Mouse (Mus musculus) heart, postnatal 10 days (tissue): ENCODE measurements around the gene 4931406P16Rik. TPM values are rescaled to one million over a fixed set of nuclear protein-coding genes. Genes with fewer than 3 reads are reported as not detected.

ENCODE experiments used
- DNase-seq, 2 experiments: peaks; one replicate each; pipeline ENCODE4 v3.0.0; 2021
- intact Hi-C: fragments of 180-260 bp; cut with DNase I; formaldehyde crosslinking; loops from one replicate; pipeline ENCODE4 v1.15.1; 2025
- total RNA-seq, 2 experiments: library from RNA; stranded (reverse); gene quantifications; 2 replicates each; pipeline ENCODE4 v1.2.3; 2021

Gene 4931406P16Rik
- total RNA-seq, 2 experiments from 2014 or later: 95.5 to 102 TPM

DNA sequence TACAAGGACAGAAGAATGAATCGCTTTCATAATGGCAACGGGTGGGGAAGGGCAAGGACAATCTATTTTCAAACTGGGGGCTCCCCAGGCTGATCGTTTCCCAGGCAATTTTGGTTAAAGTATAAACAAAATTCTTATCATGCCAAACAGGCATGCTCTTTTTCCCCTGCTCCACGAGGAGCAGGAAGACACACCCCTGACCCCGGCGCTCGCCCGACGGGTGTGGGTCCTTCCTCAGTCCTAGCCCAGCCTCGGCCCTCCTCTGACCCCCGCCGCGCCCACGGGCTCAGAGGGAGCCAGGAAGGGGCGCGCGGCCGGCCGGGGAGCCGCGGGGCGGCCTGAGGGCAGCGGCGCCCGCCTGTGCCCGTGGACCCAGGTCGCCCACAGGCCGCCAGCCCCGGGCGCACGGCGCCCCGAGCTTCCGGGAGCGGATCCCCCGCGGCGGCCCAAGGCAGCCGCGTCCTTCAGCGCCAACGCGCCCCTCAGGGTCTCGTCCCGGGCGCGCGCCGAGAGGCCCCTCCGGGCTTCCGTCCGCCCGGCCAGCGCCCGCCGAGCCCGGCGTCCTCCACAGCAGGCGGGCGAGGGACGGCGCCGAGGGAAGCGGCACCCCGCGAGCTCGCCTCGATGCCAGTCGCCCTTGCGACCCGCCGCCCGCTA lies 437 bp downstream of the 4931406P16Rik start:
- DNase-seq: peak; percentile 75
- intact Hi-C loops: loop anchor here (2.0 kb wide), 1 partner anchor 60 kb away; no protein-coding TSS in a partner anchor

DNA sequence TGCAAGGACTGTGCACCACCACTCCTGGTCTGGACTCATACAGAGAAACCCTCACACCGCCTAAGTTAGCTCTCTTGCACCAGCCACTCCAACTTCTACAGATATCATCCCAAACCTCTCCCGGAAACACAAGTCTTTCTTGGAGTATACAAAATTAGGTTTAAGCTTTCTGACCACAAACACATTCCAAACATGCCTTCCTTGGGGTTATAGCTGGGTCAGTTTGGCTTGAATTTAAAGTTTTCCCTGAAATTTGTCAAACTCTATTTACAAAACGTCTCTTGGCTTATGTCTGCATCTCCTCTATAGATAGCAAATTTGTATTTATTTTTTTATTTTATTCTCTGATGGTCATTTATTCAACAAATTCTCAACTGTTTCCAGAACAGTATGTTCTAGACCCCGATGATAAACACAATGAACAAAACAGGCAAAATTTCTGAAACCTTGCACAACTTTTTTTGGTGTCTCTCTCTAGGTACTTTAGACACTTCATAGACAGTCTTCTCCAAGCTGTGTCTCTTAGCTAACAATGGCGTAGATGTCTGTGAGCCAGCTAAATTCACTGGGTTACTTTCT lies 4.1 kb downstream of the 4931406P16Rik start:
- intact Hi-C loops: no loop called here
- DNase-seq: no peak

DNA sequence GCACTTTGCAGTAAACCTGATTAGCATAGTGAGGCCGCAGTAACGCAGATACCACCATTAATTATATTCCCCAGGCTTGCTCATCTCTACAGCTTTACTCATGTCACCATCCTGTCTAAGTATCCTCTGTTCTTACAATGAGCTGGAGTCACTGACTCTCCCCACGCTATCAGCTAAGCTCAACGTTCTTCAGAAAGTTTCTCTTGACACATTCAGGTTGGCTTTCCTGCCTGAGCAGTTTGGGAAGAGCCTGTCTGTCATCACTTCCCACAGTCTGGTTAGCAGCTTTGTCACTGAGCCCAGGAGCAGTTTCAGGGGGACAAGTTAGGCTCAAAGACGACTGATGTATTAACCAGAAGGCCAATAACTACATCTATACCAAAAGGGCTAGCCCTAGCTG lies 4.8 kb downstream of the 4931406P16Rik start:
- intact Hi-C loops: no loop called here
- DNase-seq: no peak

DNA sequence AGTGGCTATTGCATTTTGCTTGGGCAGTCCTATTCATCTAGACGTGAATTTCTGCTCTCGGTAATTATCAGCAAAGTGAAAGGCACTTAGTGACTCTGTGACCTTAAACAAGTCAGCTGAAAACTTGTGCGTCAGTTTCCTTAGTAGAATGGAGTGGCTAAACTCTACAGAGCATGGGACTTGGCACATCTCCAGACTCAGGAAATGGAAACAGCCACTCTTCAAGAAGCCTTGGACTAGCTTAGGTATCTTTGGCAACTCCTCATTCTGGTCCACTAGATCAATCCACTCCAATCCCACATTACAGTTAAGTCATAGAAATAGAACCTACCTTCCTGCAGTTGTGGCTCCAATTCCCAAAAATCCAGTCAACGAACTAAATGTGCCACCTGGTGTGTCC lies 7.9 kb downstream of the 4931406P16Rik start:
- peak; percentile 56 to 59 for DNase-seq
- intact Hi-C loops: loop anchor here (2.0 kb wide), 1 partner anchor 51 kb away; no protein-coding TSS in a partner anchor

DNA sequence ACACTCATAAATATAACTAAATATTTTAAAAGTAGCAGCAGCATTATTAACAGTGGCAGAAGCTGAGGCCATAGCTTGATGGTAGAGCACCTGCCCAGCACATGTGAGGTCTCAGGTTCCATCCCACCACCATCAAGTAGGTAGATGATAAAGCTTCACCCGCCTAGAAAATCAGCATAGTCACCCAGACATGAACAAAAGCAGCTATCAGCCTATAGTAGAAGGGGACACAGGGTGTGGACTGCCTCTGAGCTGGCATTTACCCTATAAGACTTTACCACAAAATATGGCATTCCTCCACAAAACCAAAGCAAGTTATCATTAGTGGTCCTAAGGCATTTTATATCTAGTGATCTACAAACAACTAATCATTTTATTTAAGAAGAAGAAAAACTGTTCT lies 10.7 kb downstream of the 4931406P16Rik start:
- DNase-seq: no peak
- intact Hi-C loops: loop anchor here (2.0 kb wide), 1 partner anchor 34 kb away; no protein-coding TSS in a partner anchor

DNA sequence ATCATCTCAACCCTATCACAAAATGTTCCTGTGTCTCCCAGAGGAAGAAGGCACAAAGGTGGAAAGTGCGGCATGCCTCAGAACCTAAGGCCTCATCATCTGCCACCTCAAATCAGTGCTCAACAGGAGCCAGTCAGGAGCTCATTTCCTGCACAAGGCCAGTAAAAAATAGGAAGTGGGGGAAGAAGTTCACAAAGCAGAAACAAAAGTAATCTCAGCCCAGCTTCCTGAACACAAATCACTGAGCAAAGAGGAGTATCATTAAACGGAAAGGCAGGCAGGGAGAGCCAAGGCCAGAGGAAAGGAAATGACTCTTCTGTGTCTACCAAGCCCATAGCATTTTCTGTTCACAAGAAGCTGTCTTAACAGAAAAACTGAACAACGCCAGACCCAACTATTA lies 11.4 kb downstream of the 4931406P16Rik start:
- DNase-seq: peak; percentile 32 to 39
- intact Hi-C loops: loop anchor here (2.0 kb wide), 1 partner anchor 33 kb away; no protein-coding TSS in a partner anchor

DNA sequence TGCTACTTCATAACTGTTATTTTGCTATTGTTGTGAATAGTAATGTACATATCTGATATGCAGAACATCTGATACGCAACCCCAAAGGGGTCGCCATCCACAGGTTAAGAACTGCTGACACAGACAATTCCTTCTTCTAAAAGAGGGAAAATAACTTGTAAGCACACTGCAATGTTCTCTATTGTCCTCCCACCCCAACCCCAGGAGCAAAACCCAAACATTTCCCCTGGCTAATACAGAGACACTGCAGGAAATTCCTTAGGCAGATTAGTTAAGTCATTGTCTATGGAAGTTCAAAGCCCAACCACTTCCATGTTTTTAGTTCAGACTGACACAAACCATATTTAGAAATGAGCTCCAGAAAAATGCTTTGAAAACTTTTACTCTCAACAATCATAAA lies 14.5 kb downstream of the 4931406P16Rik start:
- DNase-seq: no peak
- intact Hi-C loops: no loop called here

DNA sequence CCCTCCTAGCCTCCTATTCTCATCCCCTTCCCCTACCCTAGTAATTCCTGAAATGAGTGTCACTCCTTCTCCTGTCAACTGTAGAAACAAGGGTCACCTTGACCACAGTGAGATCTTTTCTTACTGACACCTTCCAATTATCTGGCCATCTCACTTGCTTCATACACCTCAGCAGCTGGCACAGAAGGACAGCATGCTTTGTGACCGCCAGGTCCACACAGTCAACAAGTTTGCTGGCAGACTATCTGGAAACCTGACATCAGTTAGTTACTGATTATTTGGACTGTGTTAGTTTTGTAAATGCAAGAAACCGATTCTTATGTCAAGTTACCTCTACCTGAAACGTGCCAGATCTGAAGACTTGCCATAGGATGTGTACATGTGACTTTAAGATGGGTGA lies 17.2 kb downstream of the 4931406P16Rik start:
- intact Hi-C loops: no loop called here
- DNase-seq: no peak

DNA sequence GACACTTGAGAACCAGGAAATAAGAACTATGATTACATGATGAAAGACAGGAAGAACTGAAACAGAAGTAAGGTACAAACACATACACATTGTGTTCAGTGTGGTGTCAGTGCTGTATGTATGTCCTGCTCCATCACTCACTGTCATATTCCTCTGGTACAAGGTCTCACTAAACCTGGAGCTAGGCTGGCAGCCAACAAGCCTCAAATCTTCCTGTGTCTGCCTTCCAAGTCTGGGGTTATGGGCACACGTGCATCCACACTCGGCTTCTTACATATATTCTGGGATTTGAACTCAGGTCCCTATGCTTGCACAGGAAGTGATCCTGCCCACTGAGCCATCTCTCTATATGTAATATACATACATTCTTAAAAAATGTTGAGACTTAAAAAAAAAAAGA lies 20.7 kb downstream of the 4931406P16Rik start:
- intact Hi-C loops: no loop called here
- DNase-seq: no peak

DNA sequence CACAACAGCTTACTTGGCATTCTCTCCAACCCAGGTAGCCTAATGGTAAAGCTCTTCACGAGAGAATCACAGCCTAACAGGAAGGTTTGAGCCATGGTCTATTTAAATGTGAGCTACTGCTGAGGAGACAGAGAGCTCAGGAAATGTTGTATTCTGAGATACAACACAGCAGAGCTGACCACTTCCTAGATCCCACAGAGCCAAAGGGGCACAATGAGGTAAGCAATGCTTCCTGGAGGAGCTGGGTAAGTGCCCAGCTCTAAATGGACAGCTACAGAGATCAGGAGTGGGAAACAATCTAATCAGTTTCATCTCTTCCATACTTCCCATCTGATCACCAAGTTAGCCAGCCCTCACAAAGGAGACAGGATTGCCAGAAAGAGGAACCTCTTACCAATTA lies 22.1 kb downstream of the 4931406P16Rik start:
- no peak for DNase-seq
- intact Hi-C loops: no loop called here

DNA sequence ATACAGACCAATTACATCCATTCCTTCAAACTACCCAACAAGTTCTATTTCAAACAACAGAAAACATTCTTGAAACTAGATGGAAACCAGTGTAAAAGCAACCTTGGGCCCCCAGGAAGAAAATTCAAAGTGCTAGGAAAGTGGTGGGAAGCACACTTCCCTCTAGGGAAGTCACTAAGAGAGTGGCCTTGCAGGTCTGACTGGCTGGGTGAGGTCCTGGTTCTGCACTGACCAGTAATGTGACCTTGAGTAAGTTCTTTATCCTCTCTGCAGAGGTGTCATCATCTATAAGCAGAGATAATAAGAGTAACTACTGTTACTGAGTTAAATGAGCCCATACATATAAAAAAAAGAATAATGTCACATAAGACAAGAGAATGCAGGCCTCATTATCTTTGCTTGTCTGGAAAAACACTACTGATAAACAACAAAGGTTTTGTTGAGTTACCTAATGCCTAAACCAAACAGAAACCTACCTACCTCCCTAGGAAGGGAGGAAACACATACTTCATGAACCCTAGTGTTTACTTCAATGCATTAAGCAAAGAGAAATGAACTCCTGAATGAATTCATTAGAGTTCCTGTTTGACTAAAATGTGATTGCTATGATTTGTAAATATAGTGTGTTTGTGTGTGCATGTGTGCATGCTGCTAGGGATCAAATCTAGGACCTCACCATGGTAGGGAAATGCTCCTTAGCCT lies 22.8 kb downstream of the 4931406P16Rik start:
- intact Hi-C loops: no loop called here
- DNase-seq: no peak

DNA sequence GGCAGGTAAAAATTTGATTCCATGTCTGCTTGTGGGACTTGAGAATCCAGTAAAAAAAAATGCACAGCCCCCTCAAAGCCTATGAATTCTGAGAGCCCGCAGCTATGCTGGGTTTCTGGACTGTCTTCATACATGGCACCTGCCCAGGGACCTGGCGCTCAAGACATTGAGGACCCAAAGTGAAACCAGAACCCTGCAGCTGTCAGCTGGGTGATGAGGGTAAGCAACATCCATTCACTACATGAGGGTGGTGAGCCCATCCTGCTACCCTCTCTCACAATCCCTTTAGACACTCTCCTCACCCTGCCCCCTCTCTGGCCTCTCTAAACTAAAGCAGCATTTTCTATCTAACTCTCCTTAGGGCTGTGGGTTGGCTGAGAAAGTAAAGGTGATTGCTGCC lies 35.7 kb downstream of the 4931406P16Rik start:
- intact Hi-C loops: no loop called here
- no peak for DNase-seq

DNA sequence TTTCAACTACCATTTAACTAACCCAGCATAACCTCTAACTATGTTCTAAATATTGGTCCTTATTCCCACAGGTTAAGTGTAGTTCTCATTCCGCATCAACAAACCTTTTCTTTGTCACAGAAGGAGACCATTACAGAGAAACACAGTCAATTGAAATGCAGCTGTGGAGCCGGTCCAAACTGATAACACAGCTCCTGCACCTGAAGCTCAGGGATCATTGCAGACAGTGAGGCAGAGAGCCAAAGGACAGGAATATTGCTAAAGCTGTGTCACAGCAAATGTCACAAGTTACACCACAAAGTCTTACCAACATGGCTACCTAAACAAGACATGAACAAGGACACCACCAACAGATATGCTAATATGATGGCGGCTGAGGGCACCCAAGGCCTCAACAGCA lies 37.3 kb downstream of the 4931406P16Rik start:
- intact Hi-C loops: no loop called here
- DNase-seq: no peak

DNA sequence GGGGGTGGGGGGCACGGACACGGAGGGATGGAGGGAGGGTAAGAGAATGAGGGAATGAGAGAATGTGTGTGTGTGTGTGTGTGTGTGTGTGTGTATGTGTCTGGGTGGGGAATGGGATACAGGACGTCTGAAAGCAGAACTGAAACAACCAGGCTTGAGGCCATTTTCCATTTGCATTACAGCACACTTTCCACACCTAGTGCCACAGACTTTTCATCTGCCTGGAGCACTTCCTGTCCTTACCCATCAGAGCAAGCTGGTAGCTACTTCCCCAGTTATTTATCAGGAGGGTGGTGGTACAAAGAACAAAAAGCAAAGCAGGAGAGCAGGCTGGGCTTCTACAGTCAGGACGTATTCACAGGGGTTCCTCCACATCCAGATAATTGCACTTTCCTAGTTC lies 40.9 kb downstream of the 4931406P16Rik start:
- no peak for DNase-seq
- intact Hi-C loops: no loop called here

DNA sequence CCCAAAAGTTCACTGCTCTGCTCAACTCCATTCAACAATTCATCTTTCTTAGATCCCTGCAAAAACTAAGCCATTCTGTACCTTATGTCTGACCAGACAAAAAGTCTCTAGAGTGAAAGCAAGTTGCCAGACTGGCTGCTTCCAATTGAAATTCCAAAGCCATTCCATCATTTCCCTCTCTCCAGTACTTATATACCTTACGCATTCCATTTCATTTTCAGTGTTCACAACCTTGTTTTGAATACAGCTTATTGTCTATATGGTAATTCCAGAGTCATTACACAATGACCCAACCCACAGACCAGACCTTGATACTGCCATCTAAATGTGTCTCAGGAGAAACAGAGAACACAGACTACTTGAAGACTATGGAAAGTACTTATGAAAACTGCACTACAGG lies 44.9 kb downstream of the 4931406P16Rik start:
- intact Hi-C loops: loop anchor here (2.0 kb wide), 1 partner anchor 34 kb away; no protein-coding TSS in a partner anchor
- DNase-seq: no peak

DNA sequence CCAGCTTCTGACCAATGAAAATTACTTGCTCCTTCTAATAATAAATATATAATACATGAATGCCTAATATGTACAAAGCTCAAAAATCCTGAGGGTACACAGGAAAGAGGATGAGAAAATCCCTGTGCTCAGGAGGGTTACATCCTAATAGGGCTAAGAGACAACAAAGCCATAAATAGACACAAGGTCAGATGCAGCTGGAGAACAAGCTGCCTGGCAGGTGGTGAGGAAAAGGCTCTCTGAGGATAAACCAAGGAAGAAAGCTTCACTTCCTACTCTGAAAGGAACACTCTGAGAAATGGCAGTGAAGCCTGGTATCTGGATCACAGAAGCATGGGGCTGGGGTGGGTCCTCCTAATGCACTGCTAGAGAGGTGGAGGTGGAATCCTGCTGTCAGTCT lies 46.9 kb downstream of the 4931406P16Rik start:
- peak in 1 of 2 experiments; percentile 40 for DNase-seq
- intact Hi-C loops: loop anchor here (1.0 kb wide), 1 partner anchor 89 kb away; no protein-coding TSS in a partner anchor

DNA sequence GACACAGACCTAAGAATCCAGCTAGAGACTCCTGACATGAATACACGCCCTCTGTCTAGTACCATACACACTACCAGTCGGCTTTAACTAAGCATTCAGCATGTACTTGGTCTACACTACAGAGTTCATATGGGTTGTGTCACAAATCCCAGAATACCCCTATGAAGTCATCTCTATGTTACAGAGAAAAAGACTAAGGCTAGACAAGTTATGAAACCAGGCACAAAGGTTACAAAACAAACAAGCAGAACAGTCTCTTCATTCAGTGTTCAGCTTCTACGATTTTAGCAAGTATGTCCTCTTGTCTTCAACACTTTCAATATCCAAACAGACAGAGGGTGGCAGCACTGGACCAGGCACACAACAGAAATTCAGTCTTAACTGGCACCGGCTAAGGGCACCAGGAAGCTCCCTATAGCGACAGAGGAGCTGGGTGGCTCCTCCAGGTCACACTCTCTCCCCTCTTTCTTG lies 47.4 kb downstream of the 4931406P16Rik start:
- intact Hi-C loops: loop anchor here (1.0 to 2.0 kb wide), 2 partner anchors 49 to 89 kb away; no protein-coding TSS in a partner anchor

DNA sequence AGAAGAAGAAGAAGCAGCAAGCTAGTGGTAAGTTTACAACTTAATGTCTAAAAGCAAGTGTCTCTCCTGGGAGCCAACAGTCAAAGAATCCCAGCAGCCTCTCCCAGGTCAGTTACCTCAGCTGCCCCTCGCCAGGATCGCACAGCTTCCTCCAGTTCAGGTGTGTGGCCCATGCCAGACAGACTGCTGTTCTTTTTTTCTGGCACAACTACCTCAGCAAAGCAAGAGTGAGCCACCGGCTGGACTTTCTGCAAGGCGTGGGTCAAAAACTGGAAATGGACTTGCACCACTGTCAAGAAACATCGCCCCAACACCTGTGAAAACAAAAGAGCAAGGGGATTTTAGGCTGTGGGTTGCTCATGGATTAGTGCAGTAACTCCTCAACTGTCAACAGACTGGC lies 49.9 kb downstream of the 4931406P16Rik start:
- intact Hi-C loops: no loop called here

More for the DNA sequence above, 47.4 kb downstream of the 4931406P16Rik start:
- DNase-seq: peak; percentile 88

DNA sequence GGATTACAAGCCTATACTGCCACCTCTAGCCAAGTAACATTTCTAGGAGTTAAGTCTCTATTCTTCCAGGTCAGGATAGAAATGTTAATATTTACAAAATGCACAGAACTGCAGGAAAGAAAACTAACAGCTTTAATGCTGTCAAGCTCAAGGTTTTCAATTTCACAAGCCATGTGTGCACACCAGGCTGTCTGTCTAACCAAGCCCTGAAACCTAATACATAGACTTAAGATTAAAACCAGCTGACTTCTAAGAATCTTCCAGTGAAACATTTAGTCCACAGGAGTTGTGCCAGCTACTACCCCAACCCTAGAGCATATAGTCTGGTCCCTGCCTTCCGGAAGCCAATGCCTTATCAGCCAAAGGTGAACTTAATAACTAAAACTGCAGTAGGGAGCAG lies 54.9 kb downstream of the 4931406P16Rik start:
- intact Hi-C loops: no loop called here
- DNase-seq: no peak

More for the DNA sequence above, 49.9 kb downstream of the 4931406P16Rik start:
- DNase-seq: no peak

DNA sequence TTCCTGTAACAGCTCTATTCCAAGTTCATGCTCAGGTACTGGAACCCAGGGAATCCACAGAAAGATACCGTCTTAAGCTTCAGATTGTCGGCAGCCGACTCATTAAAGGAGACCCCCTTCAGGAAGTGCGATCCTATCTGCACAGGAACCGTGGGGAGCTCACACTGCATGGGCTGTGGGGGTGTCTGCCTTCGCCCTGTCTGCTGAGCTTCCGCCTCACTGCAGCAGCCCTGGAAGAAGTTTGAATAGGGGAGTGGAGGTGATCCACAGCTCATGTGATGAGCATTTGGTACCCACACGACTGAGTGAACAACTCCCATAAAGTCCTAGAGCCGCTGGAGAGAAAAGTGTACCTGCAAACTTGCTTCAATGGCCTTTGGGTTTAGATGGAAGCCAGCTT lies 56.1 kb downstream of the 4931406P16Rik start:
- no peak for DNase-seq
- intact Hi-C loops: no loop called here

DNA sequence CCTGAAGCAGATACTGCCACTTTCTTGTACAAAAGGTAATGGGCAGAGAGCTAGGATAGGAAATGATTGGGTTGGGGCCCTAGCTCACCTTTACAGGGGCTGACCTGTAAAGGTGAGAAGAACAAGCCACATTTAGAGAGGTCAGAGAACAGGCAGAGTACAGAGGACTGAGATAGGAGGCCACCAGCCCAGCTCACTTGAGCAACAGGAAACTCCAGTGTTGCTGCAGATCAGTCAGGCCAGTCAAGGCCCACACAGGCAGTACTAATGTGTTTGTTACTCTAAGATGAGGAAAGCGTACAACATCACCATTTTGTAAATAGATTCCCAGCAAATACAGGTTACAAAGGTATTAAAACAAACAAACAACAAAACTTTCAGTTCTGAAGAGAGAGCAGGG lies 57.4 kb downstream of the 4931406P16Rik start:
- intact Hi-C loops: loop anchor here (2.0 kb wide), 1 partner anchor 49 kb away; no protein-coding TSS in a partner anchor
- DNase-seq: no peak
